In genomic region chr1:59472368-59473180, GRCm38 (mm10) we compare ENCODE assay signal across 14 mouse cellular contexts. TPM values are rescaled to one million over a fixed set of nuclear protein-coding genes. Genes with fewer than 3 reads are reported as not detected.
A peak's percentile ranks its signal among the peaks of the same experiment; 100 is the strongest.
DNase-seq lines count a peak whose midpoint lies in the region; ATAC-seq and TF ChIP-seq lines count a peak whose summit lies in the region.
"Had no signal": no experiment of that assay in that cellular context is flagged by ENCODE, and none has a peak within 500 bp of the region (broad histone marks: within the 10 kb centered on the region; RNA-seq: fewer than 3 reads in every experiment).

No protein-coding gene starts in this region.

- WGBS in intestine, postnatal 0 days = 30% methylated on average over 9 of the region's 11 CpGs
- 23% methylated on average over 9 of the region's 11 CpGs for WGBS in intestine, embryonic 15.5 days
- 3% methylated on average over 9 of the region's 11 CpGs for WGBS in limb, embryonic 11.5 days

- H3K36me3 ChIP-seq in intestine, postnatal 0 days (ENCODE audit: control insufficient read depth, insufficient read depth) = no peaks in the 10 kb centered on the region
- no peaks in the 10 kb centered on the region for H3K36me3 ChIP-seq in intestine, embryonic 15.5 days
- no peaks in the 10 kb centered on the region for H3K36me3 ChIP-seq in limb, embryonic 11.5 days (ENCODE audit: control insufficient read depth, insufficient read depth, low read length)
- H3K36me3 ChIP-seq: G1E; liver, embryonic 13.5 days; midbrain, embryonic 10.5 days had no signal

- H3K27ac ChIP-seq in intestine, postnatal 0 days (ENCODE audit: low read depth, low read length) = no peak overlapping the region
- no peak overlapping the region for H3K27ac ChIP-seq in intestine, embryonic 15.5 days
- no peak overlapping the region for H3K27ac ChIP-seq in limb, embryonic 11.5 days (replicated peaks; ENCODE audit: low read depth, low read length)
- H3K27ac ChIP-seq: liver, embryonic 13.5 days; midbrain, embryonic 10.5 days had no signal

- H3K27me3 ChIP-seq in intestine, postnatal 0 days (replicated peaks; ENCODE audit: control insufficient read depth, insufficient read depth, low read length) = no peaks in the 10 kb centered on the region
- H3K27me3 ChIP-seq in intestine, embryonic 15.5 days (replicated peaks) = no peaks in the 10 kb centered on the region
- no peaks in the 10 kb centered on the region for H3K27me3 ChIP-seq in limb, embryonic 11.5 days (ENCODE audit: control insufficient read depth, insufficient read depth, low read length)
- H3K27me3 ChIP-seq: liver, embryonic 13.5 days had no signal

- H3K9me3 ChIP-seq in intestine, postnatal 0 days (ENCODE audit: control insufficient read depth) = no peaks in the 10 kb centered on the region
- no peaks in the 10 kb centered on the region for H3K9me3 ChIP-seq in intestine, embryonic 15.5 days
- no peaks in the 10 kb centered on the region for H3K9me3 ChIP-seq in limb, embryonic 11.5 days (ENCODE audit: control insufficient read depth, low read length)
- H3K9me3 ChIP-seq: G1E; liver, embryonic 13.5 days; midbrain, embryonic 10.5 days had no signal

- no peak overlapping the region for H3K9ac ChIP-seq in intestine, postnatal 0 days (ENCODE audit: low read depth, low read length)
- H3K9ac ChIP-seq in intestine, embryonic 15.5 days = no peak overlapping the region
- H3K9ac ChIP-seq in limb, embryonic 11.5 days (ENCODE audit: low read length) = 0 out of 2 replicates have a peak overlapping the region, but pooled peaks have one; percentile 7
- H3K9ac ChIP-seq: liver, embryonic 13.5 days had no signal

- TF ChIP-seq CTCF in intestine, postnatal 0 days (IDR thresholded peaks at IDR 0.05; ENCODE audit: low read depth) = 0 out of 2 replicates have a peak, but pooled peaks have one; percentile 1

- no peak for ATAC-seq in intestine, postnatal 0 days
- no peak for ATAC-seq in intestine, embryonic 15.5 days
- ATAC-seq in limb, embryonic 11.5 days (ENCODE audit: insufficient number of reproducible peaks, low FRiP score, low TSS enrichment, low read depth) = no peak
- ATAC-seq in monocyte, adult 5-6 weeks (replicated peaks; ENCODE audit: insufficient number of reproducible peaks, low FRiP score, low TSS enrichment, poor library complexity, severe bottlenecking) = no peak
- ATAC-seq: intestine, embryonic 16.5 days had no signal

- no peak overlapping the region for H3K4me3 ChIP-seq in intestine, postnatal 0 days (ENCODE audit: low read depth, low read length)
- H3K4me3 ChIP-seq in intestine, embryonic 15.5 days (replicated peaks) = no peak overlapping the region
- no peak overlapping the region for H3K4me3 ChIP-seq in limb, embryonic 11.5 days (ENCODE audit: low read depth, low read length)
- H3K4me3 ChIP-seq: liver, embryonic 13.5 days; midbrain, embryonic 10.5 days had no signal

- 0 out of 2 replicates have a peak overlapping the region, but pooled peaks have one; percentile 6 for H3K4me2 ChIP-seq in intestine, postnatal 0 days (replicated peaks; ENCODE audit: low read depth)
- H3K4me2 ChIP-seq in intestine, embryonic 15.5 days (replicated peaks) = no peak overlapping the region
- peak overlapping the region; percentile 25; the same call in 1 of the 2 replicates for H3K4me2 ChIP-seq in limb, embryonic 11.5 days (ENCODE audit: low read depth, severe bottlenecking)
- H3K4me2 ChIP-seq: liver, embryonic 13.5 days had no signal

- H3K4me1 ChIP-seq in intestine, postnatal 0 days (replicated peaks; ENCODE audit: control insufficient read depth, insufficient read depth, low read length) = no peaks in the 10 kb centered on the region
- H3K4me1 ChIP-seq in intestine, embryonic 15.5 days (replicated peaks) = peaks cover 15% of the 10 kb centered on the region
- peaks cover 17% of the 10 kb centered on the region for H3K4me1 ChIP-seq in limb, embryonic 11.5 days (ENCODE audit: control insufficient read depth, insufficient read depth, low read length)

- DNase-seq in embryo, embryonic 10 days (ENCODE audit: low spot score) = peak; percentile 51
- DNase-seq in embryo, embryonic 11 days = no peak
- peak; percentile 91 for DNase-seq in ES-CJ7 (ENCODE audit: low read depth, low spot score)
- no peak for DNase-seq in limb, embryonic 11.5 days (ENCODE audit: low spot score)
- DNase-seq in testis, postnatal 14 days (ENCODE audit: low spot score) = no peak
- DNase-seq: cerebellum, adult 11-12 months; liver, embryonic 13.5 days; thymus, postnatal 4 days had no signal

RNA-seq across cellular contexts. Expression of gene Fzd7, which starts 9.7 kb away (rescaled TPM):
- polyA plus RNA-seq in intestine, postnatal 0 days (2015; fragmentation: Nextera tagmentation; extraction: Ambion mirVana) = 2.6 and 3.0 TPM in 2 replicates
- 6.3 and 7.5 TPM in 2 replicates for polyA plus RNA-seq in intestine, embryonic 15.5 days (2015; fragmentation: Nextera tagmentation; extraction: Ambion mirVana)
- polyA plus RNA-seq in limb, embryonic 11.5 days (2014; fragmentation: Nextera tagmentation; extraction: Ambion mirVana) = 15.3 and 19.7 TPM in 2 replicates
- total RNA-seq in monocyte, adult 5-6 weeks (2017) = 12.6 to 14.3 TPM (median 13.2 TPM) in 3 replicates

RNA-seq across cellular contexts. Expression of gene Gm973, which starts 43.5 kb away (rescaled TPM):
- 0.33 and 0.72 TPM in 2 replicates for polyA plus RNA-seq in intestine, postnatal 0 days (2015; fragmentation: Nextera tagmentation; extraction: Ambion mirVana)
- polyA plus RNA-seq in intestine, embryonic 15.5 days (2015; fragmentation: Nextera tagmentation; extraction: Ambion mirVana) = 0.43 and 0.76 TPM in 2 replicates
- 0.51 and 0.55 TPM in 2 replicates for polyA plus RNA-seq in limb, embryonic 11.5 days (2014; fragmentation: Nextera tagmentation; extraction: Ambion mirVana)
- 2.4 to 9.2 TPM (median 4.3 TPM) in 3 replicates for total RNA-seq in monocyte, adult 5-6 weeks (2017)

Comparison
In these comparisons a context has a peak if more than half of its experiments do, and no peak if none do; other contexts are left out.
1. DNase-seq: peak in embryo, embryonic 10 days (single experiment) and ES-CJ7 (single experiment); none in embryo, embryonic 11 days (single experiment), limb, embryonic 11.5 days (single experiment) and testis, postnatal 14 days (single experiment).